Mouse (Mus musculus): Measurements from ENCODE around the gene Ncbp3. TPM values are rescaled to one million over a fixed set of nuclear protein-coding genes. Genes with fewer than 3 reads are reported as not detected.
"Not testable (repeated sequence)": the region's sequence is repeated elsewhere in the genome, so short reads cannot be mapped to it uniquely, and the experiment has no call there.

The Ncbp3 gene
- total and polyA plus RNA-seq, 3 experiments, result 13.3 to 25.0 (median 24.2) TPM

GRCm38 (mm10) chr11:73098860-73099259 is 51.3 kb downstream of the Ncbp3 start:
- Histone ChIP-seq H3K27me3 (ENCODE audit: insufficient read depth, low read length) (peaks cover 42% of the 10 kb centered on the region), H3K9me3 (replicated peaks) (no peaks in the 10 kb centered on the region), H3K4me1 (ENCODE audit: insufficient read depth, low read depth, low read length) (peaks cover 22% of the 10 kb centered on the region), H3K36me3 (replicated peaks) (no peaks in the 10 kb centered on the region), H3K4me3 (ENCODE audit: low read depth, low read length) (no peak overlapping the region)
- TF ChIP-seq GATA1 (IDR thresholded peaks at IDR 0.05; ENCODE audit: borderline replicate concordance, low read length) (no peak), POLR2AphosphoS5 (IDR thresholded peaks at IDR 0.05; ENCODE audit: insufficient replicate concordance, low read depth, low read length) (no peak), GATA2 (IDR thresholded peaks at IDR 0.05; ENCODE audit: borderline replicate concordance, low read depth, low read length) (no peak), CTCF (IDR thresholded peaks at IDR 0.05; ENCODE audit: low read depth, low read length) (no peak), TAL1 (conservative IDR thresholded peaks at IDR 0.05; ENCODE audit: low read depth, low read length) (no peak)
- DNase-seq (ENCODE audit: low spot score) (no peak), ATAC-seq (ENCODE audit: extremely low read depth, insufficient number of reproducible peaks, low FRiP score, poor library complexity, severe bottlenecking) (no peak)

GRCm38 (mm10) chr11:73099976-73100750 is 52.6 kb downstream of the Ncbp3 start:
- Histone ChIP-seq H3K4me3 (ENCODE audit: low read depth, low read length) (no peak overlapping the region), H3K36me3 (replicated peaks) (no peaks in the 10 kb centered on the region), H3K27me3 (ENCODE audit: insufficient read depth, low read length) (peaks cover 34% of the 10 kb centered on the region), H3K9me3 (replicated peaks) (no peaks in the 10 kb centered on the region), H3K4me1 (ENCODE audit: insufficient read depth, low read depth, low read length) (peaks cover 15% of the 10 kb centered on the region)
- ATAC-seq (ENCODE audit: extremely low read depth, insufficient number of reproducible peaks, low FRiP score, poor library complexity, severe bottlenecking) (no peak), DNase-seq (ENCODE audit: low spot score) (no peak)
- TF ChIP-seq GATA2 (IDR thresholded peaks at IDR 0.05; ENCODE audit: borderline replicate concordance, low read depth, low read length) (no peak), POLR2AphosphoS5 (IDR thresholded peaks at IDR 0.05; ENCODE audit: insufficient replicate concordance, low read depth, low read length) (no peak), TAL1 (conservative IDR thresholded peaks at IDR 0.05; ENCODE audit: low read depth, low read length) (no peak), CTCF (IDR thresholded peaks at IDR 0.05; ENCODE audit: low read depth, low read length) (no peak), GATA1 (IDR thresholded peaks at IDR 0.05; ENCODE audit: borderline replicate concordance, low read length) (no peak)

GRCm38 (mm10) chr11:73101308-73101707 is 53.7 kb downstream of the Ncbp3 start:
- H3K36me3 ChIP-seq (replicated peaks), result no peaks in the 10 kb centered on the region
- no peak for TF ChIP-seq TAL1 (conservative IDR thresholded peaks at IDR 0.05; ENCODE audit: low read depth, low read length)
- TF ChIP-seq GATA1 (IDR thresholded peaks at IDR 0.05; ENCODE audit: borderline replicate concordance, low read length), result no peak
- TF ChIP-seq POLR2AphosphoS5 (IDR thresholded peaks at IDR 0.05; ENCODE audit: insufficient replicate concordance, low read depth, low read length), result no peak
- TF ChIP-seq CTCF (IDR thresholded peaks at IDR 0.05; ENCODE audit: low read depth, low read length), result no peak
- no peak for TF ChIP-seq GATA2 (IDR thresholded peaks at IDR 0.05; ENCODE audit: borderline replicate concordance, low read depth, low read length)
- no peaks in the 10 kb centered on the region for H3K9me3 ChIP-seq (replicated peaks)
- H3K4me1 ChIP-seq (ENCODE audit: insufficient read depth, low read depth, low read length), result peaks cover 7% of the 10 kb centered on the region; the same call in 1 of the 2 replicates
- H3K27me3 ChIP-seq (ENCODE audit: insufficient read depth, low read length), result peaks cover 22% of the 10 kb centered on the region
- DNase-seq (ENCODE audit: low spot score), result no peak
- H3K4me3 ChIP-seq (ENCODE audit: low read depth, low read length), result no peak overlapping the region
- no peak for ATAC-seq (ENCODE audit: extremely low read depth, insufficient number of reproducible peaks, low FRiP score, poor library complexity, severe bottlenecking)

DNA sequence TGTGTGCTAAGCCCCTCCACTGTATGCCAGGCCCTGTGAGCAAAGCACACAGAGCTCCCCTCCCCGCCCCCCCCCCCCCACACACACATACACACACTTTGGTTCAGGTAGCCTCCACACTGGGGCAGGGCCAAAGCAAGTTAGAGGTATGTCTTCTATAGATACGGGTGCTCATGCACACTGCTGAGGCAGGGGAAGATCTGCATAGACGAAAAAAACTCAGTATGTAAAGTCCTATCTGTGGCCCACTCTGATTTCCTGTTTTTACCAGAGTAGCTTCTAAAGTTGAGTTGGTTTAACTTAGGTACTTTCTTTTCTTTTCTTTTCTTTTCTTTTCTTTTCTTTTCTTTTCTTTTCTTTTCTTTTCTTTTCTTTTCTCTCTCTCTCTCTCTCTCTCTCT is 57.7 kb downstream of the Ncbp3 start:
- H3K27me3 ChIP-seq (ENCODE audit: insufficient read depth, low read length), result peaks cover 27% of the 10 kb centered on the region
- H3K4me1 ChIP-seq (ENCODE audit: insufficient read depth, low read depth, low read length), result peaks cover 27% of the 10 kb centered on the region
- H3K4me3 ChIP-seq (ENCODE audit: low read depth, low read length), result no peak overlapping the region
- DNase-seq (ENCODE audit: low spot score) (no peak), ATAC-seq (ENCODE audit: extremely low read depth, insufficient number of reproducible peaks, low FRiP score, poor library complexity, severe bottlenecking) (no peak)
- H3K36me3 ChIP-seq (replicated peaks), result no peaks in the 10 kb centered on the region
- H3K9me3 ChIP-seq (replicated peaks), result no peaks in the 10 kb centered on the region
- TF ChIP-seq GATA2 (IDR thresholded peaks at IDR 0.05; ENCODE audit: borderline replicate concordance, low read depth, low read length) (no peak), GATA1 (IDR thresholded peaks at IDR 0.05; ENCODE audit: borderline replicate concordance, low read length) (no peak), POLR2AphosphoS5 (IDR thresholded peaks at IDR 0.05; ENCODE audit: insufficient replicate concordance, low read depth, low read length) (no peak), TAL1 (conservative IDR thresholded peaks at IDR 0.05; ENCODE audit: low read depth, low read length) (no peak), CTCF (IDR thresholded peaks at IDR 0.05; ENCODE audit: low read depth, low read length) (no peak)

- not testable (repeated sequence) for H3K4me3 ChIP-seq (ENCODE audit: low read depth, low read length); ATAC-seq (ENCODE audit: extremely low read depth, insufficient number of reproducible peaks, low FRiP score, poor library complexity, severe bottlenecking); H3K9me3 ChIP-seq (replicated peaks); H3K36me3 ChIP-seq (replicated peaks); DNase-seq (ENCODE audit: low spot score)
- Histone ChIP-seq H3K4me1 (ENCODE audit: insufficient read depth, low read depth, low read length) (peaks cover 33% of the 10 kb centered on the region), H3K27me3 (ENCODE audit: insufficient read depth, low read length) (peaks cover 26% of the 10 kb centered on the region)
Observed at GRCm38 (mm10) chr11:73107358-73107757, 59.8 kb downstream of the Ncbp3 start.

DNA sequence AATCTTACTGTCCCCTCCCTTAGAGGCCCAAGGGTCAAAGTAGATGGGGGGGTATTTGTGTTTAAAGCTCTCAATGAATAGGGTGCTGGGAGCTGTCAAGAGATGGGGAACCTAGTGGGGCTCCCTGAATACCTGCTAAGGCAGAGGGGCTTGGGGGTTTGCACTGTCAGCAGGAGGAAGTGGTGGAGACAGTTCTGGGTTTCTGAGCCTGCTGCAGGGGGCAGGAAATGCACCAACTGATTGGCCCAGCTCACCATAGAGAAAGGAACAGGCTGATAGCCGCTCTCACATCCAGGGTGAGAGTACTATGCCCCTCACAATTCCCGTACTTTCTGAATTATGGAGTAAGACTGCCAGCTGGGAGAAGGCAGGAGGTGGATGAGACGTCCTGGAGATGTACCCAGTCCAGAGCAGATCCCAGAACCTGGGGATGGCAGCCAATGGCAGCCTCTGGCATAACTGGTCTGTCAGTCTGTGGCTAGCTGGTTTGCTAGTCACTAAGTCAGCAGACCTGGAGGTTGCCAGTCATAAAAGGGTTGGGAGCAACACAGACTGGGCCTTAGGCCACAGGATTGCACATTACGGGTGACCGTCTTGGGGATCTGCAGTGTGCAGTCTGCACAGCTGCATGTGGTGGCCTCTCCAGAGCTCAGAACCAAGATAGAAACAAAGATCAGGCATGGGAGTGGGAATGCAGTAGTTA is 60.8 kb downstream of the Ncbp3 start:
- ATAC-seq (ENCODE audit: extremely low read depth, insufficient number of reproducible peaks, low FRiP score, poor library complexity, severe bottlenecking) (peak; percentile 28; the same call in 1 of the 2 replicates), DNase-seq (ENCODE audit: low spot score) (no peak)
- Histone ChIP-seq H3K27me3 (ENCODE audit: insufficient read depth, low read length) (peaks cover 29% of the 10 kb centered on the region), H3K9me3 (replicated peaks) (no peaks in the 10 kb centered on the region), H3K36me3 (replicated peaks) (no peaks in the 10 kb centered on the region), H3K4me3 (ENCODE audit: low read depth, low read length) (no peak overlapping the region), H3K4me1 (ENCODE audit: insufficient read depth, low read depth, low read length) (peaks cover 33% of the 10 kb centered on the region)
- TF ChIP-seq CTCF (IDR thresholded peaks at IDR 0.05; ENCODE audit: low read depth, low read length) (no peak), GATA1 (IDR thresholded peaks at IDR 0.05; ENCODE audit: borderline replicate concordance, low read length) (no peak), TAL1 (conservative IDR thresholded peaks at IDR 0.05; ENCODE audit: low read depth, low read length) (no peak)
